Mouse (Mus musculus) duodenum, adult 2 months (tissue): ENCODE data around the gene Zfp821. TPM values are rescaled to one million over a fixed set of nuclear protein-coding genes. Genes with fewer than 3 reads are reported as not detected.

ENCODE experiments used
- polyA plus RNA-seq: library from polyadenylated mRNA; depleted of rRNA; stranded (reverse); fragments of >200 nt; gene quantifications from 2 replicates; pipeline ENCODE4 v1.2.3, GENCODE M21; 2012; ENCODE audit warnings: low replicate concordance; rRNA removed

Zfp821 gene
- polyA plus RNA-seq = 4.3 TPM in 2 replicates

GRCm38 (mm10) chr8:109705320-109706075, at the start of gene Zfp821:
Gene Zfp821, plus strand, starts transcription at chr8:109705546.

GRCm38 (mm10) chr8:109693146-109693900, 12.0 kb upstream of the Zfp821 start, which contains the start of gene Ist1:
Gene Ist1, minus strand, starts transcription at chr8:109693260.

DNA sequence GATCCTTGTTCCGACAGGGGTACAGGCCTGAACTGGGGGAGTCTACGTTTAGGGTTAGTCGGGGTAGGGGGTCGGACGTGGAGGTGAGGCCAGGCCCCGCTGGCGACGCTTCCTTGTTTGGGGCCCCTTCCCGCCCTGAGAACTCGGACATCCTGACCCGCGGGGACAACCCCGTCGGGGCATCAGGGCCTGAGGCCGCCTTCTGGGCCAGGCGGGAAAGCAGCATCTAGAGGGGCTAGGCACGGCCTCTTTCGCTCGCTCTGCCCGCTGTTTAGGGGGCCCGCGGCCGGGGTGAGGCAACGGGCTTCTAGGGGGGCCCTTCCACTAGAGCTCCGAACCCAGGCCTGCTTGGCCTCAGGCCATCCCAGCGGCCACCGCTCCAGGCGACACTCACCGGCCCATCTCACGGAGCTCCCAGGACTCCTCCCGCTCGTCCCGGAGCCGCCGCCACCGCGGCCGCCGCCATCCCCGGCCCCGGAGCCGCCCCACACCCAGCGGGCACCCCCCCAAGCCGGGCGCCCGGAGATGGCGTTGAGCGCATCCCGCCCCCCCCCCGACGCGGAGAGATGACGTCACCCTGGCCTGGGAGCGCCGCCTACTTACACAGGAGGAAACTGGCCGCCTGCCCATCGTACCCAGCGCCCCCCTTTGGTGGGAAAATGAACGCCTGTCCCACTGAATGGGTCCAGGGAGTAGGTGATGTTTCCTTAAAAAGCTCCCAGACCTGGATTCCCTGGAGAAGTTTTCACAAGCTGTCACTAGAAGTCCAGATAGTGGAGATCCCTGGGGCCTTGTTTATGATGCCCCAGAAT, 32.1 kb downstream of the Zfp821 start, which contains the start of gene Atxn1l:
Gene Atxn1l, minus strand, starts transcription at position 503 of the 812 bp plus-strand sequence.

Other genes starting within 250 kb of the Zfp821 start
- gene Pmfbp1, start 211.5 kb upstream of the Zfp821 start, polyA plus RNA-seq = not detected in 2 replicates
- gene Dhx38, start 139.7 kb upstream of the Zfp821 start, polyA plus RNA-seq = 12.4 and 18.2 TPM in 2 replicates
- 2.4 and 3.2 TPM in 2 replicates for gene Txnl4b, start 139.7 kb upstream of the Zfp821 start, polyA plus RNA-seq
- 0.92 and 18.9 TPM in 2 replicates for gene Hp, start 126.4 kb upstream of the Zfp821 start, polyA plus RNA-seq
- gene Dhodh, start 96.9 kb upstream of the Zfp821 start, polyA plus RNA-seq = 9.6 and 17.6 TPM in 2 replicates
- gene Pkd1l3, start 91.0 kb upstream of the Zfp821 start, polyA plus RNA-seq = 0.05 TPM in 2 replicates
- 21.5 and 23.7 TPM in 2 replicates for gene Ist1, start 12.3 kb upstream of the Zfp821 start, polyA plus RNA-seq
- gene Atxn1l, start 32.2 kb downstream of the Zfp821 start, polyA plus RNA-seq = 2.5 and 3.5 TPM in 2 replicates
- gene Ap1g1, start 73.0 kb downstream of the Zfp821 start, polyA plus RNA-seq = 10.0 and 11.0 TPM in 2 replicates
- gene Phlpp2, start 163.0 kb downstream of the Zfp821 start, polyA plus RNA-seq = 5.7 and 14.5 TPM in 2 replicates